Mouse (Mus musculus) spleen, postnatal 10 days (tissue): ENCODE measurements around the gene Rp9.

Experiments
- DNase-seq, 2 experiments: peaks; one replicate each; pipeline ENCODE4 v3.0.0; 2021 to 2022; ENCODE audit warnings: low spot score in 2 of 2

Gene Rp9

DNA sequence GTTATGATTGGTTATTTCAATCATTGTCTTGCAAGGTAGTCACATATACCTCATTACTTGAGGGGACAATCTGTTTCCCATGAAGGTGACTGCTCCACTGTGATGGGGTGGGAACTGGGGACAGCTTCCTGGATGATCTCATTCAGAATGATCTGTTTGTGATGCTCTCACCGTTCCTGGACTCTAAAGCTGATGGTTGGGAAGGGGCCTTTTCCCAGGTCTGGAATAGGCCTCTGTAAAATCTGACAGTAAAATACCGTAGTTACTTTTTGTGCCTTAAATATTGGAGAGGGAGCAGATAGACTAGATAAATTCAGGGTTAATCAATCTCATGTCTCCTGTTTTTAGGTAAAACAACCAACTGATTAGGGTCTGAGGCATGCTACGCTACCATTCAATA is at the start of gene Rp9:
TSS of gene Rp9 (minus strand) at position 101 of the 400 bp plus-strand sequence.
- no peak for DNase-seq

GRCm38 (mm10) chr9:22518394-22519041 is 49.0 kb upstream of the Rp9 start:
- DNase-seq = peak; percentile 8 to 60

- no peak for DNase-seq
These were observed 45.5 kb upstream of the Rp9 start for GRCm38 (mm10) chr9:22515076-22515475.

- DNase-seq = no peak
These were observed 36.0 kb upstream of the Rp9 start for GRCm38 (mm10) chr9:22505574-22505973.

DNA sequence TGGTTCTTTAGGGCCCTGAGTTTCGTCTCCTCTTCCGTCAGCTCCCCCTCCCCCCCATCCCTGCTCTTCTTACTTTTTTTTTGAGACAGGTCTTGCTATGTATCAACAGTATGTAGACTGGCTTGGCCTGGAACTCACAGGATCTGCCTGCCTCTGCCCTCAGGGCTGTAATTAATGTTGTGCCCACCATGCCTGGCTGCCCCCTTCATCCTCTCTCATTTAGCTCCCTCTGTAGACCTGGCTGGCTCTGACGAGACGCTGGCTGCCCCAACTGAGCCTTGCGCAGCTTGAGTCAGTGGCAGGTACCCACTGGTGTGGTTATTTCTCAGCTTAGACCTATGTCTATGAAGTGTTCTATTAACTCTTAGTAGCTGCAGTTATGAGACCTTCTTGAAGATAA is 34.0 kb upstream of the Rp9 start:
- DNase-seq = no peak

DNA sequence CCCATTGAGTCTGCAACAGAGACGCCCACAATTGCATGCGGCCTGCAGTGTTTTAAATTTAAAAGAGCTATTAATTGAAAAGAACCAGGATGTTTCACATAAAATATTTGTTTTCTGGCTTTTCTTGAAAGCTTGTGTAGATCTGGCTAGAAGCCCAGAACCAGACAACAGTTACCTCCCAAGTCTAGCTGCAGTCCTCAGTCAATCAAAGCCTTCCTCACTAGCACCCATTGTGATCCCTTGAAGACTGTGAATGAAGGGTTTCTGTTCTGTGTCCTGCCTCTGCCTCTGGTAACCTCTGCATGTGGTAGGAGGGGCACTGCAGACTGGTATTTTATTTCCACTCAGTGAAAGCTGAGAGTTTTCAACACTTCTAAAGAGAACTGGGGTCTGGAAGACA is 33.4 kb upstream of the Rp9 start:
- DNase-seq = no peak

- DNase-seq = no peak
These were observed 27.7 kb upstream of the Rp9 start for GRCm38 (mm10) chr9:22497021-22497767.

DNA sequence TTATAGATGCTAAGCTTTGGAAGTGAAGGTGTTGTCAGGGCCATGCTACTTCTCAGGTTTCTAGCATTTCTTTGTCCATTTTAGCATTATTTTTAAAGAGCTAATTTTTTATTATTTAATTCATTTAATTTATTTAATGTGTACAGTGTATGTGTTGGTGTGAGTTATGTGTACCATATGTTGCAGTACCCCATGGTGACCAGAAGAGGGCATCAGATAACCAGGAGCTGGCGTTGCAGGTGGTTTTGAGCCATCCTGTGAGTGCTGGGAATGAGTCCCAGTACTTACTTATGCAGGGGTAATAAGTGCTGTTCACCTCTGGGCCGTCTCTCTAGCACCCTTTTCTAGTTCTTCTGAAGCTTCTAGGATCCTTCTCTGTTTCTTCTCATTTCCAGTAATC is 25.6 kb upstream of the Rp9 start:
- no peak for DNase-seq

DNA sequence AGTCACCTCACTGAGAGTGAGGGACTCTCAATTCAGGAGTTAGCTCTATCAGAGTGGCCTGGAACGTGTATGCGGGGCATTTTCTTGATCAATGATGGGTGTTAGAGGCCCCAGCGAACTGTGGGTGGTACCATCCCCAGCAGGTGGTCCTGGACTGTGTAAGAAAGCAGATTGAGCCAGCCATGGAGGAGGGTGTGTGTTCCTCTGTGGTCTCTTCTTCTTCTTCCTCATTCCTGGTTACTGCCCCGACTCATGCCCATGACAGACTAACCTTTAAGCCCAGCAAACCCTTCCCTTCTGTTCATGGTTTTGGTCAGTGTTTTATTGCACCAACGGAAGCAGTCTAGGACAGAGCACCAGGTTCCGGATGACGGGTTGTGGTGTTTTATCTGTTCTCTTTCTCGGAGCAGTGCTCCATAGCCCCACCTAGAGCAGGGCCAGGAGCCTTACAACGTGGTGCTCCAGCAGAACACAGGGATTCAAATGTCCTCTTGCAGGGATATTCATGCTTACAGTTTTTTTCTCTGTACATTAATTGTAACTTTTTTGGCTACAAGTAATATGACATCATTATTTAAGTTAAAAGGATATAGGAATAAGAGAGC is 24.8 kb upstream of the Rp9 start:
- DNase-seq = no peak

DNA sequence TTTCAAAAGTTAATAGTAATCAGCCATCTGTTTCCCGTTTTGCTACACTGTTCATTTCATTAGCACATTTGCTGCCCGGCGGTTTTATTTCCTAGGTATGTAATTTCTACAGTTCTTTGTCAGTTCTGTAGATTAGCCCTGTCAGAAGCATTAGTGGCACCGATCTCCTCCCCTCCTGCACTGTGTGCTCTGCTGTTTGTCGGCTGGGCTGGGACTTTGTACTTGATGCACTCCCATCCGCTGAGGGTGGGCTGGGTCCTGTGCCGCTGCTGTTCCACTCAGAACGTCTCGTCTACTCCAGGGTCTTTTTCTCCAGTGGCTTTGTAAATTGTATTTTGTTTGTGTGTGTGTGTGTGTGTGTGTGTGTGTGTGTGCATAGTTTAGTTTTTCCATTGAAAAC is 19.4 kb upstream of the Rp9 start:
- DNase-seq = no peak

- no peak for DNase-seq
These were observed 16.7 kb upstream of the Rp9 start for GRCm38 (mm10) chr9:22486211-22486610.

GRCm38 (mm10) chr9:22484562-22485308 is 15.2 kb upstream of the Rp9 start:
- DNase-seq = no peak

DNA sequence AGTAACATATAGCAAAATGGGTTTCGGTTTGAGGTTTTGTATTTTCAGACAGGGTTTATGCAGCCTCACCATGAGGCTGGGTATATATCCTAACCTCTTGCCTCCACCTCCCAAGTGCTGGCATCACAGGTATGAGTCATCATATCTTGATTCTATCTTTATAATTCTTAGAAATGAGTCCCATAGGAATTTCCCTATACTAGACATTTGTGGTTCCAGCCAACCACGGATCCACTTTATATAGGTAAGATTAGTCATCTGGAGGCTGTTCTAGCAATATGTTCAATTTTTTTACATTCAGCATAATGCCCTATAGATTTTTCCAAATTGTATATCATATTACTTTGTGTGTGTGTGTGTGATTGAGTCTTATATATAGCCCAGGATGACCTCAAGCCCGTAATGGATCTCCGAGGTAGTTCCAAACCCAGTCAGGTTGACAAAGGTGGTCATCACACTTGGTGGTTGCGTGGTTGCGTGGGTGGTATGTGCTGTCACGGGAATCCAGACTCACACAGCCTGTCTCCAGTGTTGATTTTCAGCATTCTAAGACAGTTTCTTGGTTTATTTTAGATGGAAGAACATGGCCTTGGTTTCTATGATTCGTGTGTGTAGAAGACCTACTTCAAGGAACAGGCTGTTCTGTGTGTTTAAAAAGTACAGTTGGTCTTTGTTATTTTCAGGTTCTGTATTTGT is 14.5 kb upstream of the Rp9 start:
- DNase-seq = no peak

- no peak for DNase-seq
These were observed 9.4 kb upstream of the Rp9 start for GRCm38 (mm10) chr9:22478946-22479345.

- DNase-seq = no peak
These were observed 6.7 kb upstream of the Rp9 start for GRCm38 (mm10) chr9:22476265-22476664.

GRCm38 (mm10) chr9:22475424-22475868 is 5.9 kb upstream of the Rp9 start, which contains the start of gene Bbs9:
Gene Bbs9 (plus strand): TSS chr9:22475715.
- peak; percentile 83 to 93 for DNase-seq

GRCm38 (mm10) chr9:22468899-22469259 is 664 bp downstream of the Rp9 start:
- DNase-seq = no peak

DNA sequence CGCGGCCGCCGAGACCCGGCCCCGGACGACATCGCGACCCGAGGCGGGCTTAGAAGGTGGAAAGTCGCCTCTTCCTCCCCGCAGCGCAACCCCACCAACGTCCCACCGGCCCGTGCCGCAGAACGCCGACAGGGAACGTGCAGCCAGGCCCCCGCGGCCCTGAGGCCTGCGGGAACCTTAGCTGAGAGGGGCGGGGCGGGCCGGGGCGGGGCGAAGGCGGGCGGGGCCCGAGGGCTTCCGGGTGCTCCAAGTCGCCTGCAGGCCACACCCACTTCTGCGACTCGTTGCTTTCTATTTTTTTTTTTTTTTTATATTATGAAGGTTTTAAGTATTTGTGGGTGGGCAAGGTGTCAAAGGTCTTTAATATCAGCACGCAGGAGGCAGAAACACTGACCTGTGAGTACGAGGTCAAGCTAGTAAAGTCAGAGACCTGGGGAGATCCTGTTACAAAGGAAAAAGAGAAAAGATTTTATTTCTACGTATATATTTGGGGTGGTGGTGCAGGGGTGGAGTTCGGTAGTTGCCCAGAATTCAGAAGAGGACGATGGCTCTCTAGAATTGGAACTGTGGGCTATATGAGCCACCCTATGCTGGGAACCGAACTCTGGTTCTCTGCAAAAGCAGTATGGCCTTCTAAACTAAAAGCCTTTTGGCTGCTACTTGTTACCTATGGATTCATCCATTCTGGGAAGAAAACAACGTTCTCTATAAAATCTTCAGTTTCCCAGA is 1.2 kb downstream of the Rp9 start:
- DNase-seq = peak in 1 of 2 experiments; percentile 86

- peak; percentile 59 to 69 for DNase-seq
These were observed 2.0 kb downstream of the Rp9 start for GRCm38 (mm10) chr9:22467371-22468169.

GRCm38 (mm10) chr9:22466212-22466611 is 3.3 kb downstream of the Rp9 start:
- no peak for DNase-seq
